Mouse (Mus musculus): Measurements from ENCODE around the gene Stab1.
A peak's percentile ranks its signal among the peaks of the same experiment; 100 is the strongest.

Stab1 gene

DNA sequence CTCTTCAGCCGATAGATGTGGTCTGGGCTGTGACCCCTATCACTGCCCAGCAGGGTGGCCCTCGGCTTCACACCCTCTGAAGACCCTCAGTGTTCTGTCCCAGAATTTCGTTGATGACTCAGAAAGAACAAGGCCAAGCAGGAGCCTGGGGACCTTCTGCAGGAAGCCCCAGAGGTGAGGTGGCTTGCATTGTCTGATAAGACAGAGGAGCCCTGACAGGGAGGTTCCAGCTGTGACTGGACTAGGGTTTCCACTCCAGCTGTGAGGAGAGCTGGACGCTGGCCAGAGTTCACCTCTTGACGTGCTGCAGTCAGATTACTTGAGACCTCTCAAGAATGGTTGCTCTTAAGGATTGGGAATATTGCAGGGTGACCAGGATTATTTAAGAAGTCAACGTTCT, 36.4 kb downstream of the Stab1 start:
- DNase-seq (ENCODE audit: low spot score in 2 of 2): no peak

DNA sequence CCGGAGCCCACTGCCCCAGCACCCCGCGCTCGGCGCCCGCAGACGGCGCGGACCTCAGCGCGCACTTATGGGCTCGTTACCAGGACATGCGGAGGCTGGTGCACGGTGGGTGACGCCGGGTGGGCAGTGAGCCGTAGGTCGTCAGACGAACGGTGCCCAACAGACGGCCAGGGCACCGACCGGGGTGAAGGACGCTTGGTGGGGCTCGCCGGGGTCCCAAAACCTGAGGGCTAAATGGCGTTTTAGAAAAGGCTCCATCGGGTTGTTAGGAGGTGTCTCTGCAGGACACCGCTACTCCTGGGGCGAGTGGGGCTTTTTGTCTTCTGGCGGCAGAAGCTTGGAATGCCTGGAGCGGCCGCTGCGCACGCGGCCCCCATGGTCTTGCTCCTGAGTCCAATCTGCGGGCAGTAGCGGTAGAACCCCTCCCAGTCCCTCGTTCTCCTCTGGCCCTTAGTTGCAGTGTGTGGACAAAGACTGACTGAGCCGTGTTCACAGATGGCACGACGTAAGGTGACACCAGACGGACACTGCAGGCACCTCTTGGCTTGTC, 37.1 kb downstream of the Stab1 start:
- DNase-seq (ENCODE audit: low spot score in 2 of 2): peak in 1 of 2 experiments; percentile 20

- DNase-seq (ENCODE audit: low spot score in 2 of 2): peak; percentile 75 to 84
Measured at GRCm38 (mm10) chr14:31130236-31131220, 37.9 kb downstream of the Stab1 start, which contains the start of gene Nt5dc2. TSS of gene Nt5dc2 (plus strand) at chr14:31131053.

- DNase-seq (ENCODE audit: low spot score in 2 of 2): peak in 1 of 2 experiments; percentile 9
Measured at GRCm38 (mm10) chr14:31129326-31130235, 38.9 kb downstream of the Stab1 start.

DNA sequence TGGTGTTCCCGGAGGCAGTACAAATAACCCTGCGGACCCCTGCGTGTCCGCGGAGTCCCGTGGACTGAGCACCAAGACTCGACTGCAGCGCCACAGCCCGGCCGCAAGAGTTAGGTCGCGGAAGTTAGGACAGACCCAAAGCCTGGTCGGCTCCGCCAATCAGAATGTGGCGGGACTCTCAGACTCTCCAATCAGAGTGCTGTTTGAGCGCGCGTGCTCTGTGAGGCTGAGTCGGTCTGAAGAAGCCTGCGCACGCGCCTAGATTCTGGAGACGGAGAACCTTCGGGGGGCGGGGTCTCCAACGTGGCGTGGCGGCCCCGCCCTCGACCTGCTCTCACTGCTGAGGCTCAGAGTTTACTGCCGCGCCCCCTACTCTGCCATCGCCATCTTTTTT, 39.6 kb downstream of the Stab1 start, which contains the start of gene Smim4:
Gene Smim4, minus strand, starts transcription at position 131 of the 394 bp plus-strand sequence.
- DNase-seq (ENCODE audit: low spot score in 2 of 2): peak; percentile 96

DNA sequence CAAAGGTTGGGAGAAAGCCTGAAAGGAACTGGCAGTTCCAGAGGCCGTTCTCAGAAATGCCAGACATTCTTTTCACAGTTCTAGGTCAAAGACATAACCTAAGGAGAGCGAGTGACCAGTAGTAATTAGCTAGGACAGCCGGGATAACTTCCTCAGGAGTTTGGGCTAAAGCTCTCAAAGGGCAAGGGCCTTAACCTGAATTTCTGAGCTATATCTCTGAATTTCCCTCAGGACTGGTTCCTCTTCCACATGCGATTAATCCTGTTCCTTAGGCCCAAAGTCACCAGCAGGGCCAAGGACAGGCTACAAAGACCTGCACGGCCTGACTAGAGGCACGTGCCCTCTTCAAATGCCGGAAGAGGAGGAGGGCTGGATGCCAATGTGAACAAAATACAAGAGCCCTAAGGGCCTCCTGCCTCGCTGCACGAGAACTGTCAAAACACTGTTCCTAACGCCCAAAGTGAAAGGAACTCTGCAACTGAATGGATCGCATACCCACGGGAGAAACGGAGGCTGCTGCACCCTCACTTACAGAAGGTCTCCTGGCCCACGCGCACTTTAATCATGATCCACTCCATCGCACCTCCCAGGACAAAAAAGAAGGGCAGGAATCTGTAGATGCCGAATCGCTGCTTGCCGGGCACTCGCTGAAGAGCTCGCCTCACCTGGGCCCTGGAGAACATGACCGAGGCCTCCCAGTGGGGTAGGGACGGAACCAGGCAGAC, 40.2 kb downstream of the Stab1 start:
- no peak for DNase-seq (ENCODE audit: low spot score in 2 of 2)

- no peak for DNase-seq (ENCODE audit: low spot score in 2 of 2)
Measured at GRCm38 (mm10) chr14:31126826-31127225, 41.6 kb downstream of the Stab1 start.

- no peak for DNase-seq (ENCODE audit: low spot score in 2 of 2)
Measured at GRCm38 (mm10) chr14:31125106-31126075, 43.0 kb downstream of the Stab1 start.

DNA sequence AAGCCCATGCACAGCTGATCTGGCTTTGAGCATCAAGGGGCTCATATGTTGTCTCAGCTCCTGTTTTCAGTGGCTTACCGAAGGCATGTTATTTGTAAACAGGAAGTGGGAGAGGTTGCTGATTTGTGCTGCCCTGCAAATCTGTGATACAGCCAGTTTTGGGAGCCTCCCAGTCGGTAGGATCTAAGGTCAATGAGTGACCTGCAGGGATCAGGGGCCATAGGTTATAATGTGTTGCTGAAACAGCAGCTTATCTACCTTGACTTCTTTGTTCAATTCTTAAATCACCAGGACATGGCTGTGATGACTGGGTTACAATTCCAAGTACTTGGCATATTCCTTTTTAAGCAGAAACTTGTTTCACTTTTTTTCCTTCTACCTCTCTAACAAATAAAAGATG, 52.9 kb downstream of the Stab1 start:
- no peak for DNase-seq (ENCODE audit: low spot score in 2 of 2)

- no peak for DNase-seq (ENCODE audit: low spot score in 2 of 2)
Measured at GRCm38 (mm10) chr14:31114011-31114410, 54.4 kb downstream of the Stab1 start.

DNA sequence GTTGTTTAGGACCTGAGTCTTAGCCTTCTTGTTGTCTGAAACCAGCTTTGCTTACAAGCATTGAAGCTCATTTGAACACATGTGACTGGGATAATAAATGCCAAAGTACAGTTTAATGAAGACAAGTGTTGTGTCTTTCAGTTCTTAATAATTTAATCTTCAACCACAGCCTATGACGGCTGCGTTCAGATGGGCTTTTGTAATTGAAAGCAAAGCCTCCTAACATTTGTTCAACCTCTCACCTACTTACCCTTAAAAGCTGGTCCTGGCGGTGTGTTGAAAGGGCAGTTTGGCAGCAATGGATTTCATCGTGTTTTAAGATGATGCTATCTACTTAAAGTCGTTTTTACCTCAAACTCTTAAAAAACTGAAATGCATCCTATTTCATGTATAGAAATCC, 56.3 kb downstream of the Stab1 start:
- no peak for DNase-seq (ENCODE audit: low spot score in 2 of 2)

DNA sequence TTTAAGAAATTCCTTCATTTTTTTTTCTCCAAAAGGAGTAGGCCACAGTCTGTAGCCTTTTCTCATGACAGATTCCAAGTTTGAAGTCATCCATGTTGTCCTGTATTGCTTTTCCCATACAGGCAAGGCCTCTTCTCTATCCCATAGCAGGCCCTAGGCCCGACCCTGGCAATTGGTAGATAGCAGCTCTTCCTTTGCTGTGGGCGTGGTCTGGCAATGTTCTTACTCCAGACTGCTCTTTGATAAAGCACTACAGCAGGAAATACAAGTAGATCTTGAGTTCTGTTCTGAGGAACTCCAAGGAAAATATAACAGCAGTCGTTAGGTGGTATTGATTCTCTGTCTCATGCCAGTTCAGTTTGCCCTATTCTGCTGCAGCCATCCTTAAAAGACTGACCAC, 57.8 kb downstream of the Stab1 start:
- no peak for DNase-seq (ENCODE audit: low spot score in 2 of 2)

DNA sequence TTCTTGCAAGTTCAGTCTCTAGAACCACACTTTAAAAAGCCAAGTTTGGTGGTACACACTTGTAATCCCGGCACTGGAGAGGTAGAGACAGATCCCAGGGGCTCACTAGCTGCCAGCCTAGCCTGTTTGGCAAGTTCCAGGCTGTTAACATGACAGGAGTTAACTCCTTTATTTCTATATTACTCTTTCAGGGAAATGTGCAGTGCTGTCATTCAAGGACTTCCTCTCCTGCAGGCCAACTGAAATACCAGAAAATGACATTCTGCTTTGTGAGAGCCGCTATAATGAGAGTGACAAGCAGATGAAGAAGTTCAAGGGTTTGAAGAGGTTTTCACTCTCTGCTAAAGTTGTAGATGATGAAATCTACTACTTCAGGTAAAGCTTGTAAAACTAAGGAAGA, 63.3 kb downstream of the Stab1 start:
- DNase-seq (ENCODE audit: low spot score in 2 of 2): no peak

GRCm38 (mm10) chr14:31089918-31090317, 78.5 kb downstream of the Stab1 start:
- DNase-seq (ENCODE audit: low spot score in 2 of 2): no peak
